Mouse (Mus musculus) liver, embryonic 13.5 days (tissue): ENCODE measurements around the gene Ano10. TPM values are rescaled to one million over a fixed set of nuclear protein-coding genes. Genes with fewer than 3 reads are reported as not detected.

Source experiments
- ATAC-seq: fragments of 200-750 bp; cut with Nextera tagmentation; 2 replicates; pipeline ENCODE4 v1.8.0; 2017; ENCODE audit warnings: low read depth, mild to moderate bottlenecking, moderate number of reproducible peaks, moderate library complexity
- DNase-seq: peaks from one replicate; pipeline ENCODE4 v3.0.0; 2022
- H3K27ac ChIP-seq: fragments of 300-500 bp; sonication (generic); 2 replicates; pipeline ENCODE4 v1.5.1; 2015; ENCODE audit warnings: moderate library complexity, mild to moderate bottlenecking, inconsistent platforms
- H3K27me3 ChIP-seq: fragments of 300-500 bp; sonication (generic); 2 replicates; pipeline ENCODE4 v1.6.1; 2015; ENCODE audit warnings: mild to moderate bottlenecking, inconsistent platforms
- H3K36me3 ChIP-seq: fragments of 300-500 bp; sonication (generic); 2 replicates; pipeline ENCODE4 v1.6.1; 2015; ENCODE audit warnings: mild to moderate bottlenecking, inconsistent platforms
- H3K4me1 ChIP-seq: fragments of 300-500 bp; sonication (generic); replicated peaks from 2 replicates; pipeline ENCODE4 v1.6.1; 2015; ENCODE audit warnings: inconsistent platforms
- H3K4me2 ChIP-seq: fragments of 300-500 bp; sonication (generic); 2 replicates; pipeline ENCODE4 v1.6.1; 2015; ENCODE audit warnings: inconsistent platforms, mild to moderate bottlenecking, moderate library complexity
- H3K4me3 ChIP-seq: fragments of 300-500 bp; sonication (generic); replicated peaks from 2 replicates; pipeline ENCODE4 v1.5.1; 2015; ENCODE audit warnings: mild to moderate bottlenecking, inconsistent platforms
- H3K9ac ChIP-seq: fragments of 300-500 bp; sonication (generic); 2 replicates; pipeline ENCODE4 v1.6.1; 2015; ENCODE audit warnings: mild to moderate bottlenecking, inconsistent platforms
- H3K9me3 ChIP-seq: fragments of 300-500 bp; sonication (generic); replicated peaks from 2 replicates; pipeline ENCODE4 v1.6.1; 2016; ENCODE audit warnings: inconsistent platforms
- WGBS: fragments of 180-500 bp; shearing (Covaris S2); methylation state at CpG from one replicate; pipeline ENCODE4 v1.1.7; 2015; ENCODE audit not compliant: insufficient replicate concordance; 5-methylcytosine and 5-hydroxymethylcytosine counted together
- microRNA-seq: library from miRNA; unstranded; fragments of <30 nt; microRNA quantifications from one replicate; pipeline ENCODE4, GENCODE M21; 2016
- polyA plus RNA-seq: library from polyadenylated mRNA; unstranded; fragments of >200 nt; fragmentation: Nextera tagmentation; extraction: Ambion mirVana; gene quantifications from 2 replicates; pipeline ENCODE4 v1.2.1, GENCODE M21; 2015

The Ano10 gene
- polyA plus RNA-seq, 1 experiment from 2014 or later, result 10.8 TPM

DNA sequence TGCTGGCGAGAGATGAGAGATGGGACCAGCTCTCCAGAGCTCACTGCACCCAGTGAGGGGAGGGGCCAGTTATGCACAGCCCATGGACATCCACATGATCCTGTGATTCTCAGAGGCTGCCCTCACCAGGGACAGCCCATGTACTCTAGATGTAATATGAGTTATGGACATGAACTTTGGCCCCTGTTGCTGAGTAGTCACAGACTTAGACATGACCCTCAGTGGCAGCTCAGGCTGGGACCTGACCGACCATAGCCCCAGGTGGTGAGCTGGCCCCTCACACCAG, 158.4 kb downstream of the Ano10 start:
- Histone ChIP-seq H3K4me3 (no peak overlapping the region), H3K27ac (no peak overlapping the region), H3K4me2 (no peak overlapping the region), H3K9me3 (no peaks in the 10 kb centered on the region), H3K9ac (no peak overlapping the region), H3K36me3 (peaks cover 12% of the 10 kb centered on the region), H3K27me3 (no peaks in the 10 kb centered on the region), H3K4me1 (peaks cover 36% of the 10 kb centered on the region)
- 68% methylated on average over 2 of the region's 2 CpGs for WGBS
- ATAC-seq, result no peak
- DNase-seq, result no peak

DNA sequence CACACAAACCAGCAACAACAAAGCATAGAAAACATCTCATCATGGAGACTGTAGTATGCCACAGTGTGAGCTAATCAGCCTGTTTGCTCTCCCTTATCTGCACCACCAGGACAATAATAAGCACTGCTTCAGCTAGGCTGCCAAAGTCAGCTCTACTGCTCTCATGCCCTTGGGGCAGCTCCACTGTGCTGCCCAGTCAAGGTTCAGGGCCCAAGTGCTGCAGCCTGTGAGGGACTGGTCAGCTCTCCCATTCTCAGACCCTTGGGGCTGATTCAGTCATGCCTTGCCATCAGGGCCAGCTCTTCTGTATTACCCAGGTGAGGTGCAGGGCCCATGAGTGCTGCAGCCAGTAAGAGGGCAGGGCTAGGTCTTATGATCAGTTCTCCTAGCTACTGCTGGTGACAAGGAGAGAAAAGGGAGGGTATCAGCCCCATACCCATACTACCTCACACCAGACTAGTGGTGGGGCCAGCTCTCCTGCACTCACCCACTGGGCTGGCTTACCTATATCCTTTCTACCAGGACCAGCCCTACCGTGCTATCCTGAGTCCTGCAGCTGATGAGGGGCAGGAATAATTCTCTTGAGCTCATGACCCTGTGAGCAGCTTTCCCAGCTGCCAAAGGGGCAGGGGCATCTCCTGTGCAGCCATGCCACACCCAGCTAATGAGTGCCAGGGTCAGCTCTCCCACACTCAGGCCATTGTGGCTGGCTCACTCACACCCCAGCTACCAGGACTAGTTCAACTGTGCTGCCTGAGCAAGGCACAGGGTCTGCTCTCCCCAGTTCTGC, 158.9 kb downstream of the Ano10 start:
- 76% methylated on average over 1 of the region's 1 CpGs for WGBS
- no peak overlapping the region for H3K9ac ChIP-seq
- H3K9me3 ChIP-seq, result no peaks in the 10 kb centered on the region
- no peak overlapping the region for H3K4me2 ChIP-seq
- H3K4me3 ChIP-seq, result no peak overlapping the region
- no peak for DNase-seq
- peaks cover 41% of the 10 kb centered on the region for H3K4me1 ChIP-seq
- H3K36me3 ChIP-seq, result peaks cover 12% of the 10 kb centered on the region
- H3K27ac ChIP-seq, result no peak overlapping the region
- ATAC-seq, result peak; percentile 37; the same call in 1 of the 2 replicates
- H3K27me3 ChIP-seq, result no peaks in the 10 kb centered on the region

DNA sequence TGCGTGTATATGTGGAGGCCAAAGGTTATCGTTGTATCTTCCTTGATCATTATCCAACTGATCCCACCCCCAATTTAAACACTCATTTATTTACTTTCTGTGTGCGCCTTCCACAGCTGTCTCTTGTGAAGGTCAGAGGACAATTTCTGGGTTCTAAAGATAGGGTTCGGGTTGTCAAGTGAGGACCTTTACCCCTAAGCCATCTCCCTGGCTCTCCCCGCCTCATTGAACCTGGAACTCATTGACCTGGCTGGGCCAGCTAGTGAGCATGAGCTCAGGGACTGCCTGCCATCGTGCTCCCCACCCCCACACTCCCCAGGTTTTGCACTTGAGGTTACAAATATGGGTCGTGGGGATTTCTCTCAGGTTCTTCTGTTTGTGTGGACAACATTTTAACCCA, 162.1 kb downstream of the Ano10 start:
- ATAC-seq, result peak; percentile 64

DNA sequence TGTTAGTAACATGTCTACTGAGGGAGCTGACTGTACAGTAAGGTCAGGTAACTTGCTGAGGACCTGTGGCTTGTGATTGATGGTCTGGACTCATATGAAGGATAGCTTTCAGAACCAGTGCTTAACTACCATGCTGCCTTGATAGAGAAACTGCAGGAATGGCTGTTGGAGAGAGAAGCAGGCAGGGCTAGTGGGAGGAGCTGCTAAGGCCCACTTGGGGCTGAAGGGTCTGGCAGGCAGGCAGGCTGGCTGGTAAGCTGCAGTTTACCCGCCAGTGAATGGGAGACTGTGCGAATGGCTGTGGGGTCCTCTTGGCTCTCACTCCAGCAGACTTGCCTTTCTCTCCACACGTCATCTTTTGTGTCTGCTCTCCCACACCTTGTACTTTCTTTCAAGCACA, 163.6 kb downstream of the Ano10 start:
- Histone ChIP-seq H3K4me2 (no peak overlapping the region), H3K4me1 (peaks cover 65% of the 10 kb centered on the region), H3K36me3 (no peaks in the 10 kb centered on the region), H3K4me3 (no peak overlapping the region), H3K9me3 (no peaks in the 10 kb centered on the region), H3K9ac (no peak overlapping the region), H3K27ac (peak overlapping the region; percentile 19; the same call in 1 of the 2 replicates), H3K27me3 (no peaks in the 10 kb centered on the region)
- DNase-seq (no peak), ATAC-seq (no peak)
- 53% methylated on average over 3 of the region's 3 CpGs for WGBS

More for the DNA sequence above, 162.1 kb downstream of the Ano10 start:
- no peak overlapping the region for H3K9ac ChIP-seq
- H3K4me3 ChIP-seq, result no peak overlapping the region
- H3K9me3 ChIP-seq, result no peaks in the 10 kb centered on the region
- peaks cover 67% of the 10 kb centered on the region for H3K4me1 ChIP-seq
- H3K27ac ChIP-seq, result no peak overlapping the region
- DNase-seq, result no peak
- no peak overlapping the region for H3K4me2 ChIP-seq
- H3K36me3 ChIP-seq, result peaks cover 4% of the 10 kb centered on the region; the same call in 1 of the 2 replicates
- 65% methylated on average over 7 of the region's 7 CpGs for WGBS
- H3K27me3 ChIP-seq, result no peaks in the 10 kb centered on the region

DNA sequence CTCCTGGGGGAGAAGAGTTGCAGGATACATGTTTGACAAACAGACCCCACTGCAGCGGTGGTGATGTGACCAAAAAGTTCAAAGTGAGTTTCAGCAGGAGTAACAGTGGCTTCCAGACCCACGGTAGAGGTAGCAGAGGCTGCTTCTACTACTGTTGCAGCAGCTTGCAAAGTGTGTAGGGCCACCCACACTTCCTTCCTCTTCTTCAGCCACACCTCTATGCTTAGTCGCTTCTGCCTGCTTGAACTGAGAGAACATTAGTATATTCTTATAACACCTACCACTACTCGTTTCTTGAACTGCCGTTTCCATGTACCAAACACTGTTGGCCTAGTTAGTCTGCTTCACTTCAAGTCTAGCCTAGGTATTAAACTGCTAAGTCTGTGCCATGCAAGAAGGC, 165.5 kb downstream of the Ano10 start:
- no peak overlapping the region for H3K27ac ChIP-seq
- ATAC-seq (no peak), DNase-seq (no peak)
- no peak overlapping the region for H3K4me3 ChIP-seq
- H3K27me3 ChIP-seq, result no peaks in the 10 kb centered on the region
- H3K9me3 ChIP-seq, result no peaks in the 10 kb centered on the region
- H3K36me3 ChIP-seq, result no peaks in the 10 kb centered on the region
- WGBS, result 12% methylated on average over 5 of the region's 5 CpGs
- no peak overlapping the region for H3K4me2 ChIP-seq
- no peak overlapping the region for H3K9ac ChIP-seq
- peaks cover 64% of the 10 kb centered on the region for H3K4me1 ChIP-seq

DNA sequence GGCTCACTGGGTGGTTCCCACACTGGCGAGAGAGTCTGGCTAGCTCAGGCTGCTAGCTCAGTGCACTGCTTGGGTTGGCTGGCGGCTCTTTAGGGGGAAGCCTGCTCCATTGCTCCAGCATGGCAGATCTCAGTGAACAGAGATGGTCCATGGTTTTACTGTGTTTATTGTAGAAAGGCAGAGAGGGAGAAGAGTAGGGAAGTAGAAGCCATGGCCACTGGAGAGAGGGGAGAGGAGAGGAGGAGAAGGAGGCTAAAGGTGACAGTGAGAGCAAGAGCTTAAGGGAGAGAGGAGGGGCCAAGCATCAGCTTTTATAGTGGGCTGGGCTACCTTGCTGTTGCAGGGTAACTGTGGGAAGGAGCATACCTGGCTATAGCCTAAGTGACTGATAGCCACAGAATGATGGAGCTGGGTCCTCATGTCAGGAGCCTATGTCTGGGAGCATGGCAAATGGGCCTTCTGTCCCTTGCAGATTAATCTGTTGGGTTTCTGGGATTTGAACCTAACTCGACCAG, 166.9 kb downstream of the Ano10 start:
- no peak overlapping the region for H3K27ac ChIP-seq
- peaks cover 65% of the 10 kb centered on the region for H3K4me1 ChIP-seq
- no peaks in the 10 kb centered on the region for H3K27me3 ChIP-seq
- no peaks in the 10 kb centered on the region for H3K36me3 ChIP-seq
- 57% methylated on average over 3 of the region's 3 CpGs for WGBS
- no peak overlapping the region for H3K4me3 ChIP-seq
- H3K4me2 ChIP-seq, result no peak overlapping the region
- DNase-seq (no peak), ATAC-seq (no peak)
- H3K9ac ChIP-seq, result no peak overlapping the region
- H3K9me3 ChIP-seq, result no peaks in the 10 kb centered on the region

DNA sequence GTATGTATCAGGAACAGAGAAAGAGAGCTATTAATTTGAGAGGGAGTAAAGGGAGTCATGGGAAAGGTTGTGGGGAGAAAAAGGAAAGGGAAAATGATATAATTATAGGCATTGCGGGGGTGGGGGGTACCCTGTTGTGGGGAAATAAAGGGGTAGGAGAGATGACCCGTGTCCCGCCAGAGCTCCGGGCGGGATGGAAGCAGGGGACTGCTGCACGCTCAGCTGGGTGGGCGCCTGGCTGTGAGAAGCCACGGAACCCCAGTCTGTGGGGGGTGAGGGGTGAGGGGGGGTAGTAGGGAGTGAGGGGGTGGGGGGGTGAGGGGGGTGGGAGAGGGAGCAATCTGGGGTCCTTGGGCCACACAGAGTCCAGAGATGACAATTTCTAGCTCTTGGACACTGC, 167.4 kb downstream of the Ano10 start:
- Histone ChIP-seq H3K4me2 (no peak overlapping the region), H3K9ac (no peak overlapping the region), H3K27ac (no peak overlapping the region), H3K9me3 (no peaks in the 10 kb centered on the region), H3K4me3 (no peak overlapping the region), H3K27me3 (no peaks in the 10 kb centered on the region), H3K4me1 (peaks cover 70% of the 10 kb centered on the region), H3K36me3 (no peaks in the 10 kb centered on the region)
- ATAC-seq (no peak), DNase-seq (no peak)
- 69% methylated on average over 8 of the region's 8 CpGs for WGBS

Small RNAs within 50 kb of the gene (microRNA-seq; reads per million reads assigned to microRNA genes)
- not detected for gene Mir8106

Other genes starting within 250 kb of the Ano10 start
- 14.6 and 21.8 TPM in 2 replicates for gene Snrk, start 177.2 kb downstream of the Ano10 start, polyA plus RNA-seq
- 21.4 and 26.3 TPM in 2 replicates for gene Abhd5, start 57.2 kb upstream of the Ano10 start, polyA plus RNA-seq